ENCODE assay signal across 22 mouse cellular contexts in the genomic region with DNA sequence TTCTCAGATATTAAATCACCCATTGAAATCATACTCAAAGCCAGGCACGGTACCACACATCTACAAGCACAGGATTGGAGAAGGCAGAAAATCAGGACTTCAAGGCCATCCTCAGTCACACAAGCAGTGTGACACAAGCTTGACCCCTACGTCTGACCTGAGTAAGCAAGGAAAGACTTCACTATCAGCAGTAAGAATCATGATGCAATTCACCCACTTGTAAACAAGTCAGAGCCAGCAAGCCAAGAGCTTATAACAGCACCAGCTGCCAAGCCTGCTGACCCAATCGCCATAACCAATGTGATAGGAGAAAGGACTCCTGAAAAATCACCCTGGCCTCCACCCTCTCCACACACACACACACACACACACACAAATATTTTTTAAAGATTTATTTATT. TPM values are rescaled to one million over a fixed set of nuclear protein-coding genes. Genes with fewer than 3 reads are reported as not detected.
DNase-seq lines count a peak whose midpoint lies in the region; ATAC-seq lines count a peak whose summit lies in the region.
"Had no signal": no experiment of that assay in that cellular context is flagged by ENCODE, and none has a peak within 500 bp of the region (broad histone marks: within the 10 kb centered on the region; RNA-seq: fewer than 3 reads in every experiment).

No protein-coding gene starts in this region.

- H3K27ac ChIP-seq in kidney, embryonic 15.5 days, result no peak overlapping the region
- H3K27ac ChIP-seq in intestine, embryonic 16.5 days (ENCODE audit: low read length), result no peak overlapping the region
- H3K27ac ChIP-seq: embryonic facial prominence, embryonic 10.5 days; gastrocnemius, adult 2 months; hindbrain, embryonic 15.5 days; liver, embryonic 14.5 days; neural tube, embryonic 15.5 days had no signal

- intact Hi-C loops in heart, postnatal 36 days (cut with DNase I), result no loop called here

- no peaks in the 10 kb centered on the region for H3K27me3 ChIP-seq in kidney, embryonic 15.5 days
- H3K27me3 ChIP-seq in intestine, embryonic 16.5 days (replicated peaks; ENCODE audit: control insufficient read depth, insufficient read depth, low read length), result no peaks in the 10 kb centered on the region
- H3K27me3 ChIP-seq: CH12.LX; hindbrain, embryonic 15.5 days; neural tube, embryonic 15.5 days had no signal

- 82% methylated on average over 3 of the region's 3 CpGs for WGBS in kidney, embryonic 15.5 days
- 60% methylated on average over 3 of the region's 3 CpGs for WGBS in intestine, embryonic 16.5 days

- H3K4me3 ChIP-seq in kidney, embryonic 15.5 days (replicated peaks), result no peak overlapping the region
- H3K4me3 ChIP-seq in intestine, embryonic 16.5 days (ENCODE audit: low read length), result no peak overlapping the region
- H3K4me3 ChIP-seq: embryonic facial prominence, embryonic 10.5 days; gastrocnemius, adult 2 months; hindbrain, embryonic 15.5 days; neural tube, embryonic 15.5 days had no signal

- no peak overlapping the region for H3K9ac ChIP-seq in kidney, embryonic 15.5 days
- no peak overlapping the region for H3K9ac ChIP-seq in intestine, embryonic 16.5 days (ENCODE audit: low read depth, low read length)
- H3K9ac ChIP-seq: hindbrain, embryonic 15.5 days; liver, embryonic 14.5 days; neural tube, embryonic 15.5 days had no signal

- H3K4me1 ChIP-seq in kidney, embryonic 15.5 days, result no peaks in the 10 kb centered on the region
- no peaks in the 10 kb centered on the region for H3K4me1 ChIP-seq in intestine, embryonic 16.5 days (ENCODE audit: control insufficient read depth, insufficient read depth, low read length)
- H3K4me1 ChIP-seq: embryonic facial prominence, embryonic 10.5 days; hindbrain, embryonic 15.5 days; neural tube, embryonic 15.5 days had no signal

- no peak for ATAC-seq in kidney, embryonic 15.5 days (replicated peaks; ENCODE audit: low FRiP score)
- peak; percentile 70; the same call in 1 of the 2 replicates for ATAC-seq in intestine, embryonic 16.5 days
- ATAC-seq: midbrain, embryonic 16.5 days had no signal

- H3K4me2 ChIP-seq in kidney, embryonic 15.5 days, result no peak overlapping the region
- H3K4me2 ChIP-seq in intestine, embryonic 16.5 days (ENCODE audit: low read depth, low read length), result no peak overlapping the region
- H3K4me2 ChIP-seq: hindbrain, embryonic 15.5 days; neural tube, embryonic 15.5 days had no signal

- peak; percentile 33 for DNase-seq in adrenal gland, adult 2 months
- DNase-seq in adrenal gland, postnatal 4 days (ENCODE audit: low spot score in 2 of 2), result no peak
- DNase-seq in kidney, adult 9 months, result peak; percentile 21
- DNase-seq in 3T3-L1 (ENCODE audit: low read depth, low spot score), result peak; percentile 33
- no peak for DNase-seq in cerebellum, postnatal 14 days
- DNase-seq in heart, postnatal 36 days, result no peak
- DNase-seq: cerebellum, adult 18-20 months; gastrocnemius, adult 2 months; heart, adult 18-20 months; heart, postnatal 4 days; lung, postnatal 4 days; right cerebral cortex, postnatal 14 days; spleen, adult 18-20 months; thymus, postnatal 25 days had no signal

- no peaks in the 10 kb centered on the region for H3K9me3 ChIP-seq in kidney, embryonic 15.5 days (replicated peaks)
- H3K9me3 ChIP-seq in intestine, embryonic 16.5 days (ENCODE audit: control insufficient read depth, low read length), result no peaks in the 10 kb centered on the region
- H3K9me3 ChIP-seq: embryonic facial prominence, embryonic 10.5 days; hindbrain, embryonic 15.5 days; neural tube, embryonic 15.5 days had no signal

- peaks cover 36% of the 10 kb centered on the region for H3K36me3 ChIP-seq in kidney, embryonic 15.5 days
- H3K36me3 ChIP-seq in intestine, embryonic 16.5 days (ENCODE audit: control insufficient read depth, insufficient read depth, low read length), result no peaks in the 10 kb centered on the region

RNA-seq across cellular contexts. Expression of a gene that starts 10.3 kb away (rescaled TPM):
- 10 to 100 TPM; 28.6 to 29.8 TPM for total RNA-seq in adrenal gland, adult 2 months (2021)
- polyA plus RNA-seq in adrenal gland, adult 2 months (2012; rRNA removed), result 6.1 and 8.9 TPM in 2 replicates
- total RNA-seq in adrenal gland, postnatal 4 days (2021), result 10 to 100 TPM; 31.3 to 31.5 TPM
- polyA plus RNA-seq in kidney, embryonic 15.5 days (2015; fragmentation: Nextera tagmentation; extraction: Ambion mirVana), result 58.7 and 59.4 TPM in 2 replicates
- 37.4 and 42.8 TPM in 2 replicates for polyA plus RNA-seq in intestine, embryonic 16.5 days (2015; fragmentation: Nextera tagmentation; extraction: Ambion mirVana)
- 10 to 100 TPM; 18.6 to 19.4 TPM for total RNA-seq in heart, postnatal 36 days (2021)

RNA-seq across cellular contexts. Expression of a gene that starts 20.4 kb away (rescaled TPM):
- total RNA-seq in adrenal gland, adult 2 months (2021), result 10 to 100 TPM; 13.6 to 15.0 TPM
- 3.0 TPM in 2 replicates for polyA plus RNA-seq in adrenal gland, adult 2 months (2012; rRNA removed)
- 10 to 100 TPM; 33.6 to 34.3 TPM for total RNA-seq in adrenal gland, postnatal 4 days (2021)
- 18.8 and 19.7 TPM in 2 replicates for polyA plus RNA-seq in kidney, embryonic 15.5 days (2015; fragmentation: Nextera tagmentation; extraction: Ambion mirVana)
- polyA plus RNA-seq in intestine, embryonic 16.5 days (2015; fragmentation: Nextera tagmentation; extraction: Ambion mirVana), result 11.0 and 11.9 TPM in 2 replicates
- 10 to 100 TPM in 1 of 2 experiments, 1 to 10 TPM in 1; 9.3 to 11.5 TPM for total RNA-seq in heart, postnatal 36 days (2021)

Comparison
In these comparisons a context has a peak if more than half of its experiments do, and no peak if none do; other contexts are left out.
1. DNase-seq: peak in adrenal gland, adult 2 months (single experiment), kidney, adult 9 months (single experiment) and 3T3-L1 (single experiment); none in adrenal gland, postnatal 4 days (0 of 2), cerebellum, postnatal 14 days (0 of 2) and heart, postnatal 36 days (0 of 2).